Mouse (Mus musculus) T-helper 2 cell (primary cell): ENCODE data around the gene Gm4631.
"Not testable (repeated sequence)": the region's sequence is repeated elsewhere in the genome, so short reads cannot be mapped to it uniquely, and the experiment has no call there.

Experiments
- in situ Hi-C: fragments of 300-600 bp; cut with MboI, MseI; formaldehyde crosslinking; loops from one replicate; pipeline ENCODE4 v1.15.1; 2025; ENCODE audit warnings: high pct_unique_total_duplicates

Gene Gm4631

DNA sequence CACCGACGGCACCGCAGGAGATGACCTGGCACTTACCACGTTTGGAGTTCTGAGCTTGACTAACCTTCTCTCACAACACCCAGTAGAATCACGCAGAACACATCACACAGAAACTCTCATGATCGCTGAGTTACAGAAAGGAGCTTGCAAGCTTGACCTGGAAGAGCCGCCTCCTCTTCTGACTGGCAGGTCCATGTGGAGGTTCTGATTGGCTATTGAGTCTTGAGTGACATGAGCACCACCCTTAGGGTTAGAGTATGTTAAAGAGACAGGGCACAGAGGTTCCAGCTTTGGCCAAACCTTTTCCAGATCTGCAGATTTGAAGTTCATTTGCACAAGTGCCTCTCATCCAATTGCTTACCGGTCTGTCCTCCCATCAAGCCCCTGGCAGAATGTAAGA is at the start of gene Gm4631:
Gene Gm4631, minus strand, starts transcription at position 101 of the 400 bp plus-strand sequence.
- in situ Hi-C loops: not testable (repeated sequence)

DNA sequence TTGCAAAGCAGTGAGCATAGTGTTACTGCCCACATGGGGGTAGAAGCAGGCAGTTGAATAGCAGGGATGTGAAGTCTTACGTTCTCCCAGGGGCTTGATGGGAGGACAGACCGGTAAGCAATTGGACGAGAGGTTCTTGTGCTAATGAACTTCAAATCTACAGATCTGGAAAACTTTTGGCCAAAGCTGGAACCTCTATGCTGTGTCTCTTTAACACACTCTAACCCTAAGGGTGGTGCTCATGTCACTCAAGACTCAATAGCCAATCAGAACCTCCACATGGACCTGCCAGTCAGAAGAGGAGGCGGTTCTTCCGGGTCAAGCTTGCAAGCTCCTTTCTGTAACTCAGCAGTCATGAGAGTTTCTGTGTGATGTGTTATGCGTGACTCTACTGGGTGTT is 34.1 kb upstream of the Gm4631 start, which contains the start of gene Zfp968:
Gene Zfp968, plus strand, starts transcription at position 301 of the 400 bp plus-strand sequence.
- in situ Hi-C loops: not testable (repeated sequence)

- in situ Hi-C loops: not testable (repeated sequence)
These were observed 63.2 kb downstream of the Gm4631 start, which contains the start of gene Gm14440 for GRCm38 (mm10) chr2:175274825-175275224. Gene Gm14440 (plus strand): TSS chr2:175275125.
